Comparison of ENCODE assay signal across 30 mouse cellular contexts in genomic region chr1:108144114-108144513, GRCm38 (mm10).
"Had no signal": no experiment of that assay in that cellular context is flagged by ENCODE, and none has a peak within 500 bp of the region (broad histone marks: within the 10 kb centered on the region; RNA-seq: fewer than 3 reads in every experiment).

No protein-coding gene starts in this region.

- DNase-seq: heart, postnatal 10 days; heart, postnatal 14 days; heart, postnatal 36 days; heart, postnatal 4 days; kidney, adult 11 months; kidney, adult 18-20 months; kidney, adult 2 months; kidney, adult 8-10 months; kidney, adult 9 months; kidney, postnatal 10 days; kidney, postnatal 14 days; kidney, postnatal 25 days; kidney, postnatal 36 days; kidney, postnatal 4 days; layer of hippocampus, adult 9-11 months; layer of hippocampus, postnatal 36 days had no signal

- H3K4me3 ChIP-seq: heart, embryonic 12.5 days; heart, embryonic 13.5 days; heart, embryonic 15.5 days; hindbrain, embryonic 10.5 days; hindbrain, embryonic 12.5 days; hindbrain, embryonic 13.5 days; hindbrain, embryonic 15.5 days; intestine, embryonic 15.5 days; kidney, embryonic 15.5 days; layer of hippocampus, adult 2 months; left cerebral cortex, adult 2 months had no signal

- H3K9ac ChIP-seq: heart, embryonic 12.5 days; heart, embryonic 13.5 days; heart, embryonic 15.5 days; hindbrain, embryonic 12.5 days; hindbrain, embryonic 13.5 days; hindbrain, embryonic 14.5 days; hindbrain, embryonic 15.5 days; intestine, embryonic 15.5 days; kidney, embryonic 15.5 days had no signal

- H3K9me3 ChIP-seq: heart, embryonic 12.5 days; heart, embryonic 13.5 days; heart, embryonic 15.5 days; hindbrain, embryonic 10.5 days; hindbrain, embryonic 12.5 days; hindbrain, embryonic 13.5 days; hindbrain, embryonic 15.5 days; intestine, embryonic 15.5 days; kidney, embryonic 15.5 days had no signal

- H3K36me3 ChIP-seq: heart, embryonic 12.5 days; heart, embryonic 13.5 days; heart, embryonic 15.5 days; hindbrain, embryonic 10.5 days; hindbrain, embryonic 12.5 days; hindbrain, embryonic 13.5 days; hindbrain, embryonic 15.5 days; intestine, embryonic 15.5 days; kidney, embryonic 15.5 days had no signal

- H3K27ac ChIP-seq: heart, embryonic 13.5 days; heart, embryonic 15.5 days; hindbrain, embryonic 10.5 days; hindbrain, embryonic 12.5 days; hindbrain, embryonic 13.5 days; hindbrain, embryonic 14.5 days; hindbrain, embryonic 15.5 days; hindbrain, postnatal 0 days; intestine, embryonic 15.5 days; kidney, embryonic 15.5 days; kidney, postnatal 0 days; layer of hippocampus, adult 2 months; left cerebral cortex, adult 2 months had no signal

- H3K27me3 ChIP-seq: heart, embryonic 12.5 days; heart, embryonic 13.5 days; heart, embryonic 15.5 days; hindbrain, embryonic 12.5 days; hindbrain, embryonic 13.5 days; hindbrain, embryonic 15.5 days; intestine, embryonic 15.5 days; kidney, embryonic 15.5 days had no signal

- H3K4me1 ChIP-seq: heart, embryonic 12.5 days; heart, embryonic 13.5 days; heart, embryonic 15.5 days; hindbrain, embryonic 10.5 days; hindbrain, embryonic 12.5 days; hindbrain, embryonic 13.5 days; hindbrain, embryonic 15.5 days; intestine, embryonic 15.5 days; kidney, embryonic 15.5 days had no signal
